In the genomic region with DNA sequence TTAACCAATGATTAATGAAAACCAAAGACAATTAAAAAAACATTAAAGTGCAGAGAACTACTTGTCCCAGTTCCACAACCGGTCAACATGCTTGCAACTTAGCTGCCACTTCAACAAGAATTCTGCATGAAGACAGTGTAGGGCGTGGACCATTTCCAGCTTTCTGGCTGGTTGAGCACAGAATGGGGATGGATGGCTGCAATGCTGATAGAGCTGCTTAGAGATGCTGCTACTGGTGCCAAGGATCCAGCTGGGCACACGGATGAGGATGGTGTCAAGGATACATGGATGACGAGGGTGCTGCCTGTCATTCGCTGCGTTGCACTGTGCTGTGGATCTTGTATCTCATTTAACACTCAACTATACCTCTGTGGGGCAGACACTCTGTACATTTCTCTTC, we compare ENCODE assay signal across 26 mouse cellular contexts.
"Had no signal": no experiment of that assay in that cellular context is flagged by ENCODE, and none has a peak within 500 bp of the region (broad histone marks: within the 10 kb centered on the region; RNA-seq: fewer than 3 reads in every experiment).

No protein-coding gene starts in this region.

- H3K27me3 ChIP-seq: limb, embryonic 12.5 days; limb, embryonic 13.5 days; limb, embryonic 15.5 days; liver, embryonic 12.5 days; liver, embryonic 13.5 days; liver, embryonic 15.5 days; lung, embryonic 15.5 days; megakaryocyte, embryonic 14.5 days; midbrain, embryonic 12.5 days; midbrain, embryonic 13.5 days; midbrain, embryonic 15.5 days had no signal

- H3K27ac ChIP-seq: limb, embryonic 10.5 days; limb, embryonic 12.5 days; limb, embryonic 13.5 days; limb, embryonic 15.5 days; liver, embryonic 12.5 days; liver, embryonic 13.5 days; liver, embryonic 14.5 days; liver, embryonic 15.5 days; lung, embryonic 15.5 days; macrophage; midbrain, embryonic 10.5 days; midbrain, embryonic 12.5 days; midbrain, embryonic 13.5 days; midbrain, embryonic 15.5 days had no signal

- H3K36me3 ChIP-seq: limb, embryonic 10.5 days; limb, embryonic 12.5 days; limb, embryonic 13.5 days; limb, embryonic 15.5 days; liver, embryonic 12.5 days; liver, embryonic 13.5 days; liver, embryonic 15.5 days; lung, embryonic 15.5 days; midbrain, embryonic 10.5 days; midbrain, embryonic 12.5 days; midbrain, embryonic 13.5 days; midbrain, embryonic 15.5 days had no signal

- H3K4me1 ChIP-seq: limb, embryonic 12.5 days; limb, embryonic 13.5 days; limb, embryonic 15.5 days; liver, embryonic 12.5 days; liver, embryonic 15.5 days; midbrain, embryonic 12.5 days; midbrain, embryonic 13.5 days; midbrain, embryonic 15.5 days had no signal

- H3K4me3 ChIP-seq: limb, embryonic 10.5 days; limb, embryonic 12.5 days; limb, embryonic 13.5 days; limb, embryonic 15.5 days; liver, embryonic 12.5 days; liver, embryonic 13.5 days; liver, embryonic 15.5 days; lung, embryonic 15.5 days; megakaryocyte, embryonic 14.5 days; midbrain, embryonic 10.5 days; midbrain, embryonic 12.5 days; midbrain, embryonic 13.5 days; midbrain, embryonic 15.5 days; myocyte had no signal

- DNase-seq: liver; liver, embryonic 13.5 days; liver, postnatal 0 days; lung, adult 18-20 months; lung, adult 2 months; lung, embryonic 14.5 days; lung, postnatal 10 days; lung, postnatal 14 days; lung, postnatal 36 days; lung, postnatal 4 days; midbrain, embryonic 14.5 days had no signal
